Mouse (Mus musculus): ENCODE measurements around the gene Gm11549.

- TF ChIP-seq CTCF (IDR thresholded peaks at IDR 0.05; ENCODE audit: insufficient read depth, low read depth, low read length) (no peak), POLR2A (IDR thresholded peaks at IDR 0.05; ENCODE audit: insufficient read depth, low read depth, low read length) (no peak)
Observed at GRCm38 (mm10) chr3:36531979-36532542, 10.4 kb upstream of the Gm11549 start.
